Mouse (Mus musculus) heart, embryonic 16.5 days (tissue): ENCODE results near the gene Sall4. TPM values are rescaled to one million over a fixed set of nuclear protein-coding genes. Genes with fewer than 3 reads are reported as not detected.
A peak's percentile ranks its signal among the peaks of the same experiment; 100 is the strongest.

ENCODE experiments used
- ATAC-seq: fragments of 200-750 bp; cut with Nextera tagmentation; replicated peaks from 2 replicates; pipeline ENCODE4 v1.8.0; 2017; ENCODE audit warnings: moderate number of reproducible peaks; ENCODE audit not compliant: insufficient read depth, low FRiP score; ENCODE audit errors: extremely low read depth
- H3K27ac ChIP-seq: fragments of 300-500 bp; sonication (generic); 2 replicates; pipeline ENCODE4 v1.5.1; 2014; ENCODE audit warnings: mild to moderate bottlenecking, low read length, control low read depth, moderate library complexity
- H3K27me3 ChIP-seq: fragments of 300-500 bp; sonication (generic); 2 replicates; pipeline ENCODE4 v1.6.1; 2014; ENCODE audit warnings: low read length, mixed read lengths; ENCODE audit not compliant: control insufficient read depth, insufficient read depth
- H3K36me3 ChIP-seq: fragments of 300-500 bp; sonication (generic); 2 replicates; pipeline ENCODE4 v1.6.1; 2014; ENCODE audit not compliant: control insufficient read depth, insufficient read depth
- H3K4me1 ChIP-seq: fragments of 300-500 bp; sonication (generic); 2 replicates; pipeline ENCODE4 v1.6.1; 2014; ENCODE audit warnings: low read length, mixed read lengths; ENCODE audit not compliant: control insufficient read depth, insufficient read depth
- H3K4me2 ChIP-seq: fragments of 300-500 bp; sonication (generic); 2 replicates; pipeline ENCODE4 v1.6.1; 2014; ENCODE audit warnings: low read depth, mild to moderate bottlenecking, control low read depth, low read length
- H3K4me3 ChIP-seq: fragments of 300-500 bp; sonication (generic); 2 replicates; pipeline ENCODE4 v1.5.1; 2014; ENCODE audit warnings: mild to moderate bottlenecking, control low read depth, low read length
- H3K9ac ChIP-seq: fragments of 300-500 bp; sonication (generic); 2 replicates; pipeline ENCODE4 v1.6.1; 2014; ENCODE audit warnings: low read length, control low read depth
- H3K9me3 ChIP-seq: fragments of 300-500 bp; sonication (generic); replicated peaks from 2 replicates; pipeline ENCODE4 v1.6.1; 2016; ENCODE audit warnings: low read length; ENCODE audit not compliant: control insufficient read depth
- WGBS: fragments of 180-500 bp; shearing (Covaris S2); extraction: QIAGEN DNeasy Blood & Tissue Kit; methylation state at CpG from one replicate; pipeline ENCODE4 v1.1.7; 2014; 5-methylcytosine and 5-hydroxymethylcytosine counted together
- polyA plus RNA-seq: library from polyadenylated mRNA; unstranded; fragments of >200 nt; fragmentation: Nextera tagmentation; extraction: Ambion mirVana; gene quantifications from 2 replicates; pipeline ENCODE4 v1.2.1, GENCODE M21; 2015

The Sall4 gene
- polyA plus RNA-seq, 1 experiment from 2014 or later, result 0.92 TPM

DNA sequence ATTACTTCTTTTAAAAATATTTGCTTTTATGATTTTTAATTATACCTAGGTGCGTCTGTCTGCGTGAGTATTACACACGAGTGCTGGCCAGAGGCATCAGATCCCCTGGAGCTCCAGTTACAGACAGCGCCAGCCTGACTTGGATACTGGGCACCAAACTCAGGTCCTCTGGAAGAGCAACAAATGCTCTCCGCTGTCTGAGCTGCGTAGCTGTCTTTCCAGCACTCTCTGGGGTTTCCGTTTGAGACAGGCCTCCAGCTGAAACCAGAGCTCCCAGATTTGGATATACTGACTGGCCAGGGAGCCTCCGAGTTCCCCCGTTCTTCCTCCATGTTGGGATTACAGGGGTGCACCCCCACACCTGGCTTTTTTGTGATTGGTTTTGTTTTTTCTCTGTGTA is 12.9 kb upstream of the Sall4 start:
- no peak overlapping the region for H3K4me3 ChIP-seq
- H3K27ac ChIP-seq, result no peak overlapping the region
- peaks cover 2% of the 10 kb centered on the region; the same call in 1 of the 2 replicates for H3K27me3 ChIP-seq
- H3K36me3 ChIP-seq, result no peaks in the 10 kb centered on the region
- no peak overlapping the region for H3K9ac ChIP-seq
- no peaks in the 10 kb centered on the region for H3K9me3 ChIP-seq
- no peak for ATAC-seq
- no peak overlapping the region for H3K4me2 ChIP-seq
- H3K4me1 ChIP-seq, result no peaks in the 10 kb centered on the region
- 47% methylated on average over 9 of the region's 9 CpGs for whole genome bisulfite sequencing

DNA sequence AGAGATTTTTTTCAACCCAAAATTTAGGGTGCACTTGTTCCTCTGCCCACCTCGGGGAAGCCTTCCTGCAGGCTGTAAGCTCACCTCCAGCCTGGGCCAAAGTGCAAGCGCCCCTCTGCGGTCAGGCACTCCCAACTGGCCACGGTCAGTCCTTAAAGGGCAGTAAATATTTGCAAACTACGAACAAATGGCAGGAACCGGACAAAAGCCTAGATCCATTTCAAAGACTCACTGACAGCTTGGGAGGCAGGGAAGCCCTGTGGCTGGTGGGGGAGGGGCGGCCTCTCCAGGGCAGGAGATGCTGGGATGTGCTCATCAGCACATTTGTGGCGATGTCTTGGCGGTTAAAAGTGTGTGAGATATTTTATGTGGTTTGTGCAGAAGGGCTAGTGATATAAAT is 12.3 kb upstream of the Sall4 start:
- no peak for ATAC-seq
- no peak overlapping the region for H3K4me3 ChIP-seq
- H3K4me2 ChIP-seq, result no peak overlapping the region
- H3K27me3 ChIP-seq, result peaks cover 2% of the 10 kb centered on the region; the same call in 1 of the 2 replicates
- no peaks in the 10 kb centered on the region for H3K9me3 ChIP-seq
- no peak overlapping the region for H3K9ac ChIP-seq
- H3K27ac ChIP-seq, result no peak overlapping the region
- 24% methylated on average over 9 of the region's 9 CpGs for WGBS
- no peaks in the 10 kb centered on the region for H3K36me3 ChIP-seq
- no peaks in the 10 kb centered on the region for H3K4me1 ChIP-seq

DNA sequence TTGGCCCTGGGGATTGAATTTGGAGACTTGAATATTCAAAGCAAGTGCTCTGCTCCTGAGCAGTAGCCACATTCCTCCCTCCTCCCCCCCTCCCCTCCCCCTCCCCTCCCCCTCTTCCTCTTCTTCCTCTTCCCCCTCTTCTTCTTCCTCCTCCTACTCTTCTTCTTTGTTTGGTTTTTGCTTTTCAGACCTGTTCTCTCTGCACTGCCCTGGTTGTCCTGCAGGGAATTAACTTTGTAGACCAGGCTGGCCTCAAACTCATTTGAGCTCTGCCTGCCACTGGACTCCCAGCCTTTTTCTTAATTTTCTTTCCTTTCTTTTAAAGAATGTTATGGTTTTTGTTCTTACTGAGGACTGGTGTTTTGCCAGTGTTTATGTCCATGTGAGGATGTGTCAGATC is 9.7 kb upstream of the Sall4 start:
- H3K36me3 ChIP-seq, result no peaks in the 10 kb centered on the region
- ATAC-seq, result no peak
- no peaks in the 10 kb centered on the region for H3K9me3 ChIP-seq
- H3K27me3 ChIP-seq, result no peaks in the 10 kb centered on the region
- H3K4me1 ChIP-seq, result no peaks in the 10 kb centered on the region
- H3K9ac ChIP-seq, result no peak overlapping the region
- H3K4me2 ChIP-seq, result no peak overlapping the region
- no peak overlapping the region for H3K4me3 ChIP-seq
- H3K27ac ChIP-seq, result no peak overlapping the region

DNA sequence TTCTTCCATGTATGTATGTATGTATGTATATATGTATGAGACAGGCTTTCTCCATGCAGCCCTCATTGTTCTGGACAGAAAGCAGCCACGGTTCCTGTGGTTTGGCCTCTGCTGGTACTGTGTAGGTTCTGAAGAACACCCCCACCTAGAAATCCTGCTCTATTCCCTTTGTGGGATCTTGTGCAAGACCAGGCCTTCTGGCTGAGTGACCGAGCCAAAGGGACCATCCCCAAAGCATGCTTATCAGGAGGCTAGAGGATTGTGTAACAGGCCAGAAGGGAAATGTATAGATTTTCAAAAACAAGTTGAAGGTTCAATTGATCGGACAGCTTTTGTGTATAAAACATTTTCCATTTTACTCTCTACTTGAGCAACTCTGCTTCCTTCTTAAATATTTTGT is 8.5 kb upstream of the Sall4 start:
- H3K27ac ChIP-seq, result no peak overlapping the region
- H3K4me1 ChIP-seq, result no peaks in the 10 kb centered on the region
- H3K4me3 ChIP-seq, result no peak overlapping the region
- H3K27me3 ChIP-seq, result no peaks in the 10 kb centered on the region
- no peak for ATAC-seq
- no peaks in the 10 kb centered on the region for H3K36me3 ChIP-seq
- WGBS, result 70% methylated on average over 3 of the region's 3 CpGs
- H3K9me3 ChIP-seq, result no peaks in the 10 kb centered on the region
- no peak overlapping the region for H3K9ac ChIP-seq
- no peak overlapping the region for H3K4me2 ChIP-seq

DNA sequence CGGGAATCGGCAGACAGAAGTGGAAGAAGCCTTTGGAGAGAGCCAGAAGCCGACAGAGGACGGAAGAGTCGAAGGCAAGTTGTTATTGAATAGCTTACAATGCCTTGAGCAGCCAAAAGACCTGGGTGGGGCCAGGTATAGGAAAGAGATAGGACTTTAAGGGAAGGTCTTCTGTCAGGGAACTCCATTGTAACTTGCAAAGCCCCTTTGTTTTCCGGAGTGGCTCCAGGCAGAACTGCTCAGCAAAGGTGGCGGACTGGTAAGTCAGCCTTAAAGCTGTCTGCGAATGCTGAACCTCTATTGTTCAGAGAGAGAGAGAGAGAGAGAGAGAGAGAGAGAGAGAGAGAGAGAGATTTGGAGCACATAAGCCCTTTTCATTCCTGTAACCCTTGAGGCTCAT is 1.5 kb upstream of the Sall4 start:
- H3K27ac ChIP-seq, result no peak overlapping the region
- no peaks in the 10 kb centered on the region for H3K36me3 ChIP-seq
- no peak overlapping the region for H3K4me2 ChIP-seq
- H3K9me3 ChIP-seq, result no peaks in the 10 kb centered on the region
- no peak for ATAC-seq
- H3K4me1 ChIP-seq, result peaks cover 8% of the 10 kb centered on the region; the same call in 1 of the 2 replicates
- peaks cover 45% of the 10 kb centered on the region for H3K27me3 ChIP-seq
- WGBS, result 68% methylated on average over 8 of the region's 8 CpGs
- H3K9ac ChIP-seq, result no peak overlapping the region
- H3K4me3 ChIP-seq, result no peak overlapping the region

DNA sequence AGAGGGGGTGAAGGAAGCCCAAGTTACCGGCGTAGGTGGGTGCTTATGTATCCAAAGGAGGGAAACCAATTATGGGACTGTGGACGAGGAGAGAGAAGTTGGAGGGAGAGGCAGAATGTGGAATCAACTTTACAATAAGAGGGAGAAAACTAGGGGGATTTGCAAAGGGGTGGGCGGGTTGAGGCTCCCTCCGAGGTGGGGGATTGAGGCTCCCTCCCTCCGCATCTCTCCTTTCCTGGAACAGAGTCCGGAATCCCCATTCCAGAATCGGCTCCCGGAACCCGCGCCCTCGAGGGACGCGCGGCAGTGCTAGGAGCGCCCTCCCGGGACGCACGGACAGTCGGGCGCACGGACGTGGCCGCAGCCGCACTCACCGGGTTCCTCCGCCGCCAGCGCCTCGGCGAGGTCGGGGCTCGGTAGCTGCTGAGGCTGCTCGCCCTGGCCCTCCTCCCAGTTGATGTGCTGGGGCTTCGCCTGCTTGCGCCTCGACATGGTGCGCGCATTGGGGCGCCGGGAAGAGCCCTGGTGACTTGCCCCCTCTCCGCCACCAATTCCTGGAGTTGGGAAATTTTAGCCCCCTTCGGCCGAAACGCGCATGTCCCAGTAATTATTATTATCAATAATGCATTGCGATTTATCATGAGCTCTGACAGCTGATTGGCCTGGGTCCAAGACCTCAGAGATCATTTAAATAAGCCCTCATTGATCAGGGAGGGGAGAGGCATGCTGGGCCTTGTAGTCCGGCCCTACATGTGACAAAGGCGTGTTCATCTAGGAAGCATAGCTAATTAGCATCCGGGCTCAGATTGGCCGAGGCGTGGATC is 993 bp downstream of the Sall4 start:
- Histone ChIP-seq H3K27me3 (peaks cover 65% of the 10 kb centered on the region), H3K4me2 (peak overlapping the region; percentile 86), H3K36me3 (no peaks in the 10 kb centered on the region), H3K27ac (peak overlapping the region; percentile 77), H3K9ac (peak overlapping the region; percentile 76), H3K4me3 (peak overlapping the region; percentile 64), H3K4me1 (peaks cover 8% of the 10 kb centered on the region; the same call in 1 of the 2 replicates), H3K9me3 (no peaks in the 10 kb centered on the region)
- ATAC-seq, result peak; percentile 75
- WGBS, result 2% methylated on average over 52 of the region's 52 CpGs

DNA sequence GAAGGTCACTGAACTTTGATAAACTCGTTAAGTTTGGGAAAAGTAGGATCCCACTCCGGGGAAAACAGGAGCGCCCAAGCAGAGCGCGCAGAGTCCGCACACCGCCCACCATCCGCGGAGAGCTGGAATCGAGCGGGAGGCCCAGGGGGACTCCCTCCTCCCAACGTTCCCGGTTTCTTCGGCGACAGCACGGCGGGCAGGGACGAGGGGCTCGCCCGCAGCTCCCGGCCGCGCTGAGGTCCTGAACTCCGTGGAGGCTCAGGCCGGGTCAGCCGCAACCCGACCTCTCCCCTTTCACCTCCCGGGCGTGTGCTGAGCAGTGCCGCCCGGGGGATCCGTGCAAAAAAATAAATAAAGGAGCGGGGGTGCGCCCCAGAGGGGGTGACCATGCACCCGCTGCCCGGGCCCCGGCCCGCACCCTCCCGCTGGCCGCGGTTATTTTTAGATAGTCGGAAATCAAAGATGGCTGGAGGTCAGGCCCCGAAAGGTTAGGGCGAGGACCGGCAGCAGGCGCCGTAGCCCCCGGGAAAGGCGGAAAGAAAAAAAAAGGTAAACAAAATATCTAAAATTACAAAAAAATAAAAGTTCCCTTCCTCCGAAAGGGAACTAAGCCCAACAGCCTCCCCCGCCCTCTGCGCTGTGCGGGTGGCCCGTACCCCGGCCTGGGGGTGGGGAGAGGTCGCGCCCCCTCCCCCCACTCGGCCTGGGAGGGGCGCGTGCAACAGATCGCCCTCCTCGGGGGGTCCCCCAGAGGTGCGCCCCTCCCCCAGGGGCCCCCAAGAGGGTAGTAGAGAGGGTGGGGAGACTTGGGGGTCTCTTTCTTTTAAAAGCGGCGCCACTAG is 1.8 kb downstream of the Sall4 start:
- under 1% methylated on average over 65 of the region's 65 CpGs for WGBS
- H3K9ac ChIP-seq, result peak overlapping the region; percentile 76
- H3K4me3 ChIP-seq, result peak overlapping the region; percentile 64
- no peaks in the 10 kb centered on the region for H3K9me3 ChIP-seq
- peak overlapping the region; percentile 86 for H3K4me2 ChIP-seq
- H3K4me1 ChIP-seq, result peaks cover 8% of the 10 kb centered on the region; the same call in 1 of the 2 replicates
- peak; percentile 45 for ATAC-seq
- peaks cover 67% of the 10 kb centered on the region for H3K27me3 ChIP-seq
- no peaks in the 10 kb centered on the region for H3K36me3 ChIP-seq
- peak overlapping the region; percentile 77 for H3K27ac ChIP-seq

DNA sequence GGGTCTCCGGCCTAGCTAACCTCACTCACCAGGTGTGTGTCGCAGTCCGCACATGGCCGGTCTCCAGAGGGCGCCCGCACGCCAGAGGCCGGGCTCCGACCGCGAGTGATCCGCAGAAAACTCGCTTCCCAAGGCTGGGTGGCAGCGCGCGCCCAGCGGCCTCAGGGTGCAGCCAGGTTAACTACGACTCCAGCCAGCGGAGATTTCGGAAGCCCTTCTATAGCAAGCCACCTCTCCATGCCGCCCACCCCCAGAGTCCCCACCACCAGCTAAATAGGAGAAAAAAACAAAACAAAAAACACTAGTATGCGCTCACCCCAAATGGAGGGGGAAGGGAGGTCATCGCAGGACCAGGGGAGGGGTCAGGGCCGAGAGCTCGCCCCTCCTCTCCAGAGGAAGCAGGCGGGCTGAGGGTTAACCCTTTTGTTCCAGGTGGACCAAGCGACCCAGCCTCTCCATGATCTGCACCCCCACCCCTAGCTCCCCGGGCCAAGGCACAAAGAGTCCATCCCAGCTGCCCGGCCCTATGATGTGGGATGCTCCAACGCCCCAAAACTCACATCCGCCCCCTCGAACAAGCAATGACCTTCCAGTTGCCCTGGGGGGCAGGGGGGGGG is 2.6 kb downstream of the Sall4 start:
- H3K4me3 ChIP-seq, result peak overlapping the region; percentile 64
- H3K4me1 ChIP-seq, result peaks cover 8% of the 10 kb centered on the region; the same call in 1 of the 2 replicates
- H3K27ac ChIP-seq, result peak overlapping the region; percentile 77
- ATAC-seq, result peak; percentile 63
- peak overlapping the region; percentile 76 for H3K9ac ChIP-seq
- no peaks in the 10 kb centered on the region for H3K9me3 ChIP-seq
- WGBS, result under 1% methylated on average over 32 of the region's 32 CpGs
- H3K4me2 ChIP-seq, result peak overlapping the region; percentile 86
- H3K27me3 ChIP-seq, result peaks cover 65% of the 10 kb centered on the region
- H3K36me3 ChIP-seq, result no peaks in the 10 kb centered on the region
